Mouse (Mus musculus): ENCODE measurements around the gene Arhgef11. TPM values are rescaled to one million over a fixed set of nuclear protein-coding genes. Genes with fewer than 3 reads are reported as not detected.
A peak's percentile ranks its signal among the peaks of the same experiment; 100 is the strongest.

Gene Arhgef11
- total RNA-seq, 2 experiments from 2014 or later = 60.2 to 60.3 TPM

DNA sequence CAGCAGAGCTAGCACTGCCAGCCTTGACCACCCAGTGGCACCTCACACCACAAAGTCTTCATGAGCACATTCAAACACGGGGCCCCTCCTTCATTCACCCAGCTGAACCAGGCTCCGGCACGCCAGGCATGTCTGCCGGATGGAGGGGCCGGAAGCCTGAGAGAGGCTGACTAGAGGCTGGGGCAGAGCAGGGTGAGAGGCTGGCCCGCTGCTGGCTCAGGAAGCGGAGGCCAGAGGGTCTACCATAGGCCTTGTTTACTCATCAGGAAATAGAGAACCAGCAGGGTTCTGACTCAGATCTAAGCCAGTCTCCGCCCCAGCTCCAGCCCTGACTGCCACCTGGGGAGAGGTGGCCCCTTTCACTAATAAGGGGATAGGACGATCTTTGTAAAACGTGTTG, 147.7 kb downstream of the Arhgef11 start:
- intact Hi-C loops (cut with DNase I) = no loop called here

GRCm38 (mm10) chr3:87765631-87766283, 148.4 kb downstream of the Arhgef11 start:
- no peak for TF ChIP-seq CTCF (IDR thresholded peaks at IDR 0.05)
- intact Hi-C loops (cut with DNase I) = no loop called here
- no peak overlapping the region for H3K4me3 ChIP-seq
- no peak for DNase-seq (ENCODE audit: extremely low spot score in 1 of 2, low spot score in 2 of 2)
- H3K27ac ChIP-seq = peak overlapping the region; percentile 73

More for the DNA sequence above, 147.7 kb downstream of the Arhgef11 start:
- H3K4me3 ChIP-seq = peak overlapping the region; percentile 21; the same call in 1 of the 2 replicates
- no peak for TF ChIP-seq CTCF (IDR thresholded peaks at IDR 0.05)
- peak overlapping the region; percentile 73 for H3K27ac ChIP-seq
- DNase-seq (ENCODE audit: extremely low spot score in 1 of 2, low spot score in 2 of 2) = no peak

- intact Hi-C loops (cut with DNase I) = no loop called here
- Histone ChIP-seq H3K27ac (no peak overlapping the region; the same call in 1 of the 2 replicates), H3K4me3 (no peak overlapping the region)
- no peak for TF ChIP-seq CTCF (IDR thresholded peaks at IDR 0.05)
- DNase-seq (ENCODE audit: extremely low spot score in 1 of 2, low spot score in 2 of 2) = no peak
Observed at GRCm38 (mm10) chr3:87766284-87766667, 148.9 kb downstream of the Arhgef11 start.

DNA sequence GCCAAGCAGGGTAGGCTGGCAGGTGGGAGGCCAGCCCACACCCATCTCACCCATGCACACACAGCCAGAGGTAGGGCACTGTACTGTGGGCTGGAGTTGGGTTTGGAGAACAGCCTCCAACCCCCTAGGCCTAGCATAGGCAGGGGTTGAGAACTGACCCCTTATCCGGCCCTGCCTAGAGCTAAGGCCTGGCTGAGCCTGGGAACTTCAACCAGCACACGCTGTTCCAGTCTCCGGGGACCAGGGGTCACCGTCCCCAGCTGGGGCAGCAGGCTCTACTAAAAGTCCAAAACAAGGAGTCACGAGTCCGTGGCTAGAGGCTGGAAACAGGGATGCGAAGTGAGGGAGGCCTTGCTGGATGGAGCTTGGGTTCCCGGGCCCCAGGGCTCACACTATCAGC, 150.4 kb downstream of the Arhgef11 start:
- no peak for TF ChIP-seq CTCF (IDR thresholded peaks at IDR 0.05)
- Histone ChIP-seq H3K27ac (no peak overlapping the region; the same call in 1 of the 2 replicates), H3K4me3 (peak overlapping the region; percentile 34)
- intact Hi-C loops (cut with DNase I) = no loop called here
- DNase-seq (ENCODE audit: extremely low spot score in 1 of 2, low spot score in 2 of 2) = no peak

DNA sequence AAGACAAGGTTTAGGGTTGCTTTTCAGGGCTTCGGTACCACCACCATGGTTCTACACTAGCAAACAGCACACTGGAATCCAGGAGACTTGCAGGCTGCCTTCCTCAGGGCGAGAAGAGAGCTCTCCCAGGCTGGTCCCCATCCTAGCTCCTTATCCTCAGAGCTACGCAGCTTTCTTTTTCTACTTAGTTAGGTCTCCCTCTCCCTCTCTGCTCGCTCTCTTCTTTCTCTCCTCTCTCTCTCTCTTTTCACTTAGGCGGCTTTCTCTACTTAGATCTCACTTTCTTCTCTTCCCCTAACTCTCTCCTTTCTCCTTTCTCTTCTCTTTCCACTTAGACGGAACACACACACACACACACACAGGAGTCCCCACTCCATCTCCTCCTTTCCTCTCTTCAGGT, 151.1 kb downstream of the Arhgef11 start:
- no peak for TF ChIP-seq CTCF (IDR thresholded peaks at IDR 0.05)

DNA sequence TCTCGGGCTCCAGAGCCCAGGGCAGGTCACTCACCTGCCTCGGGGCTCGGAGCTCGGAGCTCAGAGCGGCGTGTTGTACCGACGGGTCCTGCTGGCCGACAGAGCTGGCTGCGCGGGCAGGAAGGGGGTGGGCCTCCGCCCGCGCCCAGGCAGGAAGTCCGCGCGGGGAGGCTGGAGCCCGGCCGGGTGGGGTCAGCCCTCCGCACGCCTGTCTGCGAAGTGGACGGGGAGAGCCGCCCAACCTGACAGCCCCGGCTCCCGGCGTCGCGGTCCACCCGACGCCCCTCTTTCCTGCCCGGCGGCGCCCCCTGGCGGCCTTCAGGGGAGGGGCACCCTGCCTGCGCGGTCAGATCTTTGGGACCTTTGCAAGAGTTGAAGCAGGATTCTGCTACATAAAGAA, 151.5 kb downstream of the Arhgef11 start:
- intact Hi-C loops (cut with DNase I) = no loop called here
- peak; percentile 46 to 58 for DNase-seq (ENCODE audit: extremely low spot score in 1 of 2, low spot score in 2 of 2)
- peak; percentile 91 for TF ChIP-seq CTCF (IDR thresholded peaks at IDR 0.05)
- Histone ChIP-seq H3K27ac (peak overlapping the region; percentile 75), H3K4me3 (peak overlapping the region; percentile 34)

More for the DNA sequence above, 151.1 kb downstream of the Arhgef11 start:
- peak overlapping the region; percentile 34 for H3K4me3 ChIP-seq
- no peak for DNase-seq (ENCODE audit: extremely low spot score in 1 of 2, low spot score in 2 of 2)
- peak overlapping the region; percentile 75 for H3K27ac ChIP-seq
- intact Hi-C loops (cut with DNase I) = no loop called here

DNA sequence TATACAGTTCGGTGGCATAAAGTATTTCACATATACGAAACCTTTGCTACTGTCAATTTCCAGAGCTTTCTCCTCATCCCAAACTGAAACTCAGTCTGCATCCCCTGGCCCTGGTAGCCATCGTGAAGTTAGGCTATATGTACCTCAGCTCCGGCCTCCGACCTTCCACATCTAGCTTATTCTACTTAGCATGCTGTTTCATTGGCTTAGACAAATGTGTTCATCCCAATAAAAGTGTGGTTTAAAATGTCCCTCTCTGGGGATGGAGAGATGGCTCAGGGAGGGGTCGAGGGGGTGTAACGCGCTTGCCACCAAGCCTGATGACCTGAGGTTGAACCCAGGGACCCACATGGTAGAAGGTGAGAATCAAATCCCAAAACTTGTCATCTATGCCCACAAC, 152.1 kb downstream of the Arhgef11 start:
- DNase-seq (ENCODE audit: extremely low spot score in 1 of 2, low spot score in 2 of 2) = no peak
- H3K4me3 ChIP-seq = no peak overlapping the region
- no peak overlapping the region for H3K27ac ChIP-seq
- intact Hi-C loops (cut with DNase I) = no loop called here
- TF ChIP-seq CTCF (IDR thresholded peaks at IDR 0.05) = no peak

GRCm38 (mm10) chr3:87770280-87770679, 152.9 kb downstream of the Arhgef11 start:
- H3K27ac ChIP-seq = no peak overlapping the region
- DNase-seq (ENCODE audit: extremely low spot score in 1 of 2, low spot score in 2 of 2) = no peak
- H3K4me3 ChIP-seq = no peak overlapping the region
- intact Hi-C loops (cut with DNase I) = loop anchor here (1.0 to 2.0 kb wide), 3 partner anchors 46 to 90 kb away; no protein-coding TSS in a partner anchor
- peak; percentile 89 for TF ChIP-seq CTCF (IDR thresholded peaks at IDR 0.05)

DNA sequence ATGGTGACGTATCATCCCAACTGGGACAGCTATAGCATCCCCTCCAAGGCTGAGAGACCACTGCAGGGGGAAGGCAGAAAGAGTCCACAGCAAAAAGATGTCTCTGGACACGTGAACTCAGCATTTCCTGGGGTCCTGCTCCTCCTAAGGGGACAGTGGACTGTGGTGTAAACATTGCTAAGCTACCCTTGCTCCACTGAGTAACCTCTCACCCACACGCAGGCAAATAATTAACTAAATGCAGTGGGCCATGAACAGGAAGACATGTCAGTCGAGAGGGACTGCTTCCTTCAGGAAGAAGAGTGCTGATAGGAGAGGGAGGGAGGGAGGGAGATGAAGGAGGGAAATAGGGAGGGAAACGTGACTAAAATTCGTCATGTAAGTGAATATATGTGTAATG, 153.7 kb downstream of the Arhgef11 start:
- no peak for TF ChIP-seq CTCF (IDR thresholded peaks at IDR 0.05)
- H3K4me3 ChIP-seq = no peak overlapping the region
- no peak for DNase-seq (ENCODE audit: extremely low spot score in 1 of 2, low spot score in 2 of 2)
- no peak overlapping the region for H3K27ac ChIP-seq
- intact Hi-C loops (cut with DNase I) = loop anchor here (2.0 kb wide), 1 partner anchor 70 kb away; no protein-coding TSS in a partner anchor

DNA sequence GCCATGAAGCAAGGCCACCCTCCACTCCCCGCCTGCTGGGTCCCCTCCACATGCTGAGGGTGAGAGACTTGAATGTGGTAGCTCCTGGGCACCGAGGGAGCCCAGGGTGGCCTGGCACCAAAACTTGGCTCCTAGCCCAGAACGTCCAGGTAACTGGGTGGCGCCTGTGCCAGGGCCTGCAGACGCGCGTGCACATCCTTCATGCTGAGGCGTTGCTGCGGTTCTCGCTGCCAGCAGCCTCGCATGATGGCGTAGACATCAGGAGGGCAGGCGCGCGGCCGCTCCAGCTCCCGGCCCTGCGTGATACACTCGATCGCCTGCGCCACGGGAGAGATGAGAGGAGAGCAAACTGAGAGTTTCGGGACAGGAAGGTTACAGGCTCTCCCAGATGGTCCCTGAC, 160.9 kb downstream of the Arhgef11 start:
- intact Hi-C loops (cut with DNase I) = no loop called here
- H3K4me3 ChIP-seq = no peak overlapping the region
- DNase-seq (ENCODE audit: extremely low spot score in 1 of 2, low spot score in 2 of 2) = no peak

GRCm38 (mm10) chr3:87779086-87779485, 161.7 kb downstream of the Arhgef11 start:
- intact Hi-C loops (cut with DNase I) = no loop called here
- Histone ChIP-seq H3K4me3 (no peak overlapping the region), H3K27ac (no peak overlapping the region)
- TF ChIP-seq CTCF (IDR thresholded peaks at IDR 0.05) = no peak
- DNase-seq (ENCODE audit: extremely low spot score in 1 of 2, low spot score in 2 of 2) = no peak

More for the DNA sequence above, 160.9 kb downstream of the Arhgef11 start:
- H3K27ac ChIP-seq = no peak overlapping the region
- TF ChIP-seq CTCF (IDR thresholded peaks at IDR 0.05) = no peak

- no peak overlapping the region for H3K4me3 ChIP-seq
- intact Hi-C loops (cut with DNase I) = no loop called here
- no peak for DNase-seq (ENCODE audit: extremely low spot score in 1 of 2, low spot score in 2 of 2)
- TF ChIP-seq CTCF (IDR thresholded peaks at IDR 0.05) = no peak
- no peak overlapping the region for H3K27ac ChIP-seq
Observed at GRCm38 (mm10) chr3:87783282-87784023, 166.1 kb downstream of the Arhgef11 start.
